Mouse (Mus musculus): Measurements from ENCODE around the gene Plin3. TPM values are rescaled to one million over a fixed set of nuclear protein-coding genes. Genes with fewer than 3 reads are reported as not detected.

The Plin3 gene
- polyA plus RNA-seq, 1 experiment: 43.1 TPM

DNA sequence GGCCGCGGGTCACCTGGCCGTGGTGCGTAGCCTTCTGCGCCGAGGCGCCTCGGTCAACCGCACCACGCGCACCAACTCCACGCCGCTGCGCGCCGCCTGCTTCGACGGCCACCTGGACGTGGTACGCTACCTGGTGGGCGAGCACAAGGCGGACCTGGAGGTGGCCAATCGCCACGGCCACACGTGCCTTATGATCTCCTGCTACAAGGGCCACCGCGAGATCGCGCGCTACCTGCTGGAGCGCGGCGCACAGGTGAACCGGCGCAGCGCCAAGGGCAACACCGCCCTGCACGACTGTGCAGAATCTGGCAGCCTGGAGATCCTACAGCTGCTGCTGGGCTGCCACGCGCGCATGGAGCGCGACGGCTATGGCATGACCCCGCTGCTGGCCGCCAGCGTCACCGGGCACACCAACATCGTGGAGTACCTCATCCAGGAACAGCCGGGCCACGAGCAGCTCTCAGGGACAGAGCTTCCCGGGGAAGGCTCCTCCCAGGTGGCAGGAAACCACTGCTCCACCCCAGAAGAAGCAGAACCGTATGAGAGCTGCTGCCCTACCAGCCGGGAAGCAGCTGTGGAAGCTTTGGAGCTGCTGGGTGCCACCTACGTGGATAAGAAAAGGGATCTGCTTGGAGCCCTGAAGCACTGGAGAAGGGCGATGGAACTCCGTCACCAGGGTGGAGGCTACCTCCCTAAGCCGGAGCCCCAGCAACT lies 35.3 kb downstream of the Plin3 start:
- peak; percentile 69 for DNase-seq
- no peaks in the 10 kb centered on the region for H3K36me3 ChIP-seq (ENCODE audit: control insufficient read depth, insufficient read depth, low read length)
- TF ChIP-seq CTCF (conservative IDR thresholded peaks at IDR 0.05; ENCODE audit: insufficient read depth, insufficient read length, low read depth, low read length) (no peak), POLR2A (IDR thresholded peaks at IDR 0.05; ENCODE audit: low read depth, low read length) (no peak)
- no peaks in the 10 kb centered on the region for H3K27me3 ChIP-seq (replicated peaks; ENCODE audit: control insufficient read depth, insufficient read depth, low read length)
- peaks cover 26% of the 10 kb centered on the region for H3K4me1 ChIP-seq (ENCODE audit: control insufficient read depth, insufficient read depth, low read length)
- H3K27ac ChIP-seq (ENCODE audit: insufficient read depth, low read depth, low read length): peak overlapping the region; percentile 43
- H3K4me3 ChIP-seq (ENCODE audit: insufficient read depth, low read depth, low read length): peak overlapping the region; percentile 67
- WGBS: 5% methylated on average over 58 of the region's 58 CpGs

DNA sequence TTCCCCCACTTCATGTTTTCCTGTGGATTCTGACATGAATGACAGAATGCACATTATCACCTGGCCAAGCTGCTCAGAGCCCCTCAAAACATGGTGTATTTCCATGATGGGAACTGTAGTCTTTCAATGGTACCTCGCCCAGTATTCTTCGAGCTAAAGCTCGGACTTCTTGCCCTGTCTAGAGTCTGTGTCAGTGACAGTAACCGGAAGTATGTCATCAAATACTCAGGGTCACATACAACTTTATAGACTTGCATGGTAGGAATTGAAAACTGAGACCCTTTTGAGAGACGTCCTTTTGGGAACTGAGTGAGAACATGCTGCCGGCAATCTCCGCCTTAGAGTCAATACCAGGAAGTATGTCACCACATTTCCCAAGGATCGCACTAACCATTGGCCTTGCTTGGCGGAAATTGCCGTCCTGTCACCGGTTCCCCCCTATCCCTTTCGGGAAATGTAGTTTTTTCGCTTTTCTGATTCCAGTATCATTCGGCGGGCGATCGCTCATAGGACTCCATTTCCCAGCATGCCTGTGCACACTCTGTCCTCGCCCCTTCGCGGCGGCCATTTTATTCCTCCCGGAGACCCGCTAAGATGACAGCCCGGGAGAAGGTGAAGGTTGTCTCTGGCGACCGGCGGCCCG lies 36.3 kb downstream of the Plin3 start, which contains the start of gene Fem1a:
TSS of gene Fem1a (plus strand) at position 572 of the 643 bp plus-strand sequence.
- Histone ChIP-seq H3K36me3 (ENCODE audit: control insufficient read depth, insufficient read depth, low read length) (no peaks in the 10 kb centered on the region), H3K4me1 (ENCODE audit: control insufficient read depth, insufficient read depth, low read length) (peaks cover 24% of the 10 kb centered on the region), H3K27ac (ENCODE audit: insufficient read depth, low read depth, low read length) (peak within 1 kb of the TSS; percentile 94), H3K4me3 (ENCODE audit: insufficient read depth, low read depth, low read length) (peak within 1 kb of the TSS; percentile 68), H3K27me3 (replicated peaks; ENCODE audit: control insufficient read depth, insufficient read depth, low read length) (no peaks in the 10 kb centered on the region)
- under 1% methylated on average over 28 of the region's 28 CpGs for WGBS
- DNase-seq: peak; percentile 99
- TF ChIP-seq POLR2A (IDR thresholded peaks at IDR 0.05; ENCODE audit: low read depth, low read length) (peak; percentile 39), CTCF (conservative IDR thresholded peaks at IDR 0.05; ENCODE audit: insufficient read depth, insufficient read length, low read depth, low read length) (no peak)

DNA sequence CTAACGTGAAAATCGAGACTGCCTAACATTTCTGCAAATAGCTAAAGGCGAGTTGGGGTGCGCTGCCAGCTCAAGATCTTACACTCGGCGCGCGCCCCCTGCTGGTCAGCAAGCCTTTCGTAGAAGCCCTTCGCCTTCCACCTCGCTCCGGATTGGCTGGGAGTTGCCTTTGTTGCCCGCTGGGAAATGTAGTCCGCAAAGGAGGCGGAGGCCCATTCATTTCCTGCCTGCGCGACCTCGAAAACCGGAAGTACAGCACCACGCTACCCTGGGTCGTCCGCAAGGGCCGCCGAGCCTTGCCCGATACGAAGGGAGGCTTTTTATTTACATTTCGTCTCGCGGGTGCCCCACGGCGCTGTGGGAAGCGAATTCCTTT lies 36.8 kb downstream of the Plin3 start:
- Histone ChIP-seq H3K4me1 (ENCODE audit: control insufficient read depth, insufficient read depth, low read length) (peaks cover 19% of the 10 kb centered on the region), H3K4me3 (ENCODE audit: insufficient read depth, low read depth, low read length) (peak overlapping the region; percentile 68), H3K27ac (ENCODE audit: insufficient read depth, low read depth, low read length) (peak overlapping the region; percentile 94), H3K36me3 (ENCODE audit: control insufficient read depth, insufficient read depth, low read length) (no peaks in the 10 kb centered on the region), H3K27me3 (replicated peaks; ENCODE audit: control insufficient read depth, insufficient read depth, low read length) (no peaks in the 10 kb centered on the region)
- DNase-seq: peak; percentile 99
- peak; percentile 21 for TF ChIP-seq POLR2A (IDR thresholded peaks at IDR 0.05; ENCODE audit: low read depth, low read length)
- peak; percentile 92 for TF ChIP-seq CTCF (conservative IDR thresholded peaks at IDR 0.05; ENCODE audit: insufficient read depth, insufficient read length, low read depth, low read length)
- under 1% methylated on average over 32 of the region's 32 CpGs for WGBS

DNA sequence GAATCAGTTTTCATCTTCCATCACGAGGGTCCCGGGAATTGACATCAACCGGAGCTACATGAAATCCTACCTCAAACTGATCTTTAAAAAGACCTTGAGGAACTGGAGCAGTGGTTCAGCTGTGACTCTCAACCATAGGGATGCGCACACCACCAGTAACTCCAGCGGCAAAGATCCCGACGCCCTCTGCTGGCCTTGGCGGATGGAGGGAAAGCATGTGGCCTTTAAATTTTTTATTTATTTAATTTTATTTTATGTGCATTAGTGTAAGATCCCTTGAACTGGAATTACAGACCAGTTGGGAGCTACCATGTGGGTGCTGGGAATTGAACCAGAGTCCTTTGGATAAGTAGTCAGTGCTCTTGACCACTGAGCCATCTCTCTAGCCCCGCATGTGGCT lies 37.2 kb downstream of the Plin3 start:
- no peak overlapping the region for H3K27ac ChIP-seq (ENCODE audit: insufficient read depth, low read depth, low read length)
- no peaks in the 10 kb centered on the region for H3K27me3 ChIP-seq (replicated peaks; ENCODE audit: control insufficient read depth, insufficient read depth, low read length)
- WGBS: 18% methylated on average over 9 of the region's 9 CpGs
- TF ChIP-seq CTCF (conservative IDR thresholded peaks at IDR 0.05; ENCODE audit: insufficient read depth, insufficient read length, low read depth, low read length) (peak; percentile 24; the same call in 1 of the 2 replicates), POLR2A (IDR thresholded peaks at IDR 0.05; ENCODE audit: low read depth, low read length) (no peak)
- no peaks in the 10 kb centered on the region for H3K36me3 ChIP-seq (ENCODE audit: control insufficient read depth, insufficient read depth, low read length)
- no peak overlapping the region for H3K4me3 ChIP-seq (ENCODE audit: insufficient read depth, low read depth, low read length)
- H3K4me1 ChIP-seq (ENCODE audit: control insufficient read depth, insufficient read depth, low read length): peaks cover 15% of the 10 kb centered on the region
- DNase-seq: no peak

DNA sequence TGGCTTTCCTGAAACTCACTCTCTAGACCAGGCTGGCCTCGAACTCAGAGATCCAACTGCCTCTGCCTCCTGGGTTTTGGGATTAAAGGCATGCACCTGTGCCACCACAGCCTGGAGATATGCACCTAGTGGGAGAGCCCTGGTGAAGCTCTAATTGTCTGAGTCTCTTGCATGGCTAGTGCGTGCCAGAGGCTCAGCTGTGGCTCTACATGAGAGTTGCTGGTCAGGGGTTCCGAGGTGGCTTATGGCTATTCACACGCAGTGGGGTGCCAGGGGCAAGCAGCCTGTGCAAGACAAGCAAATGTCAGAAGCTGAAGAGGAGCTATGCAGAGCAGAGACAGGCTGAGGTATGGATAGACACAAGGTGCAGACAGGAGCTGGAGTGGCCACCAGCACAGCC lies 38.0 kb downstream of the Plin3 start:
- no peaks in the 10 kb centered on the region for H3K36me3 ChIP-seq (ENCODE audit: control insufficient read depth, insufficient read depth, low read length)
- WGBS: 90% methylated on average over 4 of the region's 4 CpGs
- no peak overlapping the region for H3K27ac ChIP-seq (ENCODE audit: insufficient read depth, low read depth, low read length)
- H3K27me3 ChIP-seq (replicated peaks; ENCODE audit: control insufficient read depth, insufficient read depth, low read length): no peaks in the 10 kb centered on the region
- TF ChIP-seq CTCF (conservative IDR thresholded peaks at IDR 0.05; ENCODE audit: insufficient read depth, insufficient read length, low read depth, low read length) (no peak), POLR2A (IDR thresholded peaks at IDR 0.05; ENCODE audit: low read depth, low read length) (no peak)
- H3K4me3 ChIP-seq (ENCODE audit: insufficient read depth, low read depth, low read length): no peak overlapping the region
- peaks cover 7% of the 10 kb centered on the region for H3K4me1 ChIP-seq (ENCODE audit: control insufficient read depth, insufficient read depth, low read length)
- no peak for DNase-seq

DNA sequence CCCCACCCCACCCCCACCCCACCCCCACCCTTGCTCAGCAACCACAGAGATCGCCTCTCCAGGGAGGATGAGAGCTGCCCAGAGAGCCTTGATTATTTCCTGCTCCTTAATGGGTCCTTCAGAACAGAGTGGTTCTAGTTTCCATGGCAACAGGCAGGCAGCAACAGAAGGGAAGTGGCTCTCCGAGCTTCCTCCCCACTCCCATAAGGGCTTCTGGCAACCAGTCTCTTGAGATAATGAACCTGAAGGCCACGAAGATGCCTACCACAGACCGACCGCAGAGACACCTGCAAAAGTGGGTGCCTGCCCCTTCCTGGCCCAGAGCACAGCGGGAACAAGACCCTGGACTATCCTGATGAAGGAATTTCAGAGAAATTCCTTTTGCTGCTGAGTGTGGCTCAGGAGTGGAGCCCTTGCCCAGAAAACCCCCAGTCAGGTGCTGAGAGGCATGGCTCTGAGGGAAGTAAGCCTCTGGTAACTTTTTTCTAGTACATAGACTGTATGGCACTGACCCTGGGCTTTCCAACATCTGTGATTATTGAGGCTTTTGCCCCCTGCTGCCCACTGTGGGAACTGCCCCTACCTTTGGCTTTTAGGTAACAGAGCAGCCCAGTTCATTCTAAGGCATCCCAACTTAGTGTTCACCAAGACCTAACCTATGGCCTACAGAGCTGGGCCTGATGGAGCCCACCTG lies 41.4 kb downstream of the Plin3 start:
- Histone ChIP-seq H3K27ac (ENCODE audit: insufficient read depth, low read depth, low read length) (no peak overlapping the region), H3K4me3 (ENCODE audit: insufficient read depth, low read depth, low read length) (no peak overlapping the region), H3K4me1 (ENCODE audit: control insufficient read depth, insufficient read depth, low read length) (no peaks in the 10 kb centered on the region), H3K27me3 (replicated peaks; ENCODE audit: control insufficient read depth, insufficient read depth, low read length) (no peaks in the 10 kb centered on the region), H3K36me3 (ENCODE audit: control insufficient read depth, insufficient read depth, low read length) (no peaks in the 10 kb centered on the region)
- DNase-seq: peak; percentile 84
- TF ChIP-seq CTCF (conservative IDR thresholded peaks at IDR 0.05; ENCODE audit: insufficient read depth, insufficient read length, low read depth, low read length) (peak; percentile 80), POLR2A (IDR thresholded peaks at IDR 0.05; ENCODE audit: low read depth, low read length) (no peak)
- 25% methylated on average over 6 of the region's 6 CpGs for WGBS

- Histone ChIP-seq H3K4me1 (ENCODE audit: control insufficient read depth, insufficient read depth, low read length) (no peaks in the 10 kb centered on the region), H3K4me3 (ENCODE audit: insufficient read depth, low read depth, low read length) (no peak overlapping the region), H3K27ac (ENCODE audit: insufficient read depth, low read depth, low read length) (no peak overlapping the region), H3K27me3 (replicated peaks; ENCODE audit: control insufficient read depth, insufficient read depth, low read length) (no peaks in the 10 kb centered on the region), H3K36me3 (ENCODE audit: control insufficient read depth, insufficient read depth, low read length) (no peaks in the 10 kb centered on the region)
- DNase-seq: no peak
- WGBS: 68% methylated on average over 7 of the region's 7 CpGs
- TF ChIP-seq CTCF (conservative IDR thresholded peaks at IDR 0.05; ENCODE audit: insufficient read depth, insufficient read length, low read depth, low read length) (no peak), POLR2A (IDR thresholded peaks at IDR 0.05; ENCODE audit: low read depth, low read length) (no peak)
These were observed 47.1 kb downstream of the Plin3 start for GRCm38 (mm10) chr17:56245608-56246007.

Data from kidney, adult 2 months (tissue).